Mouse (Mus musculus) kidney, postnatal 0 days (tissue): ENCODE data around the gene Gm5565. TPM values are rescaled to one million over a fixed set of nuclear protein-coding genes. Genes with fewer than 3 reads are reported as not detected.
"Not testable (repeated sequence)": the region's sequence is repeated elsewhere in the genome, so short reads cannot be mapped to it uniquely, and the experiment has no call there.

Experiments
- ATAC-seq: fragments of 200-750 bp; cut with Nextera tagmentation; replicated peaks from 2 replicates; pipeline ENCODE4 v1.8.0; 2017; ENCODE audit warnings: low read depth, moderate number of reproducible peaks, moderate TSS enrichment, moderate library complexity; ENCODE audit not compliant: low FRiP score
- DNase-seq: peaks from one replicate; pipeline ENCODE4 v3.0.0-alpha.2; 2016; ENCODE audit warnings: low spot score
- H3K27ac ChIP-seq: fragments of 300-500 bp; sonication (generic); 2 replicates; pipeline ENCODE4 v1.5.1; 2014; ENCODE audit warnings: mild to moderate bottlenecking
- H3K27me3 ChIP-seq: fragments of 300-500 bp; sonication (generic); 2 replicates; pipeline ENCODE4 v1.6.1; 2014; ENCODE audit warnings: low read length, mixed read lengths; ENCODE audit not compliant: insufficient read depth
- H3K36me3 ChIP-seq: fragments of 300-500 bp; sonication (generic); 2 replicates; pipeline ENCODE4 v1.6.1; 2014; ENCODE audit warnings: low read length, mixed read lengths; ENCODE audit not compliant: insufficient read depth
- H3K4me1 ChIP-seq: fragments of 300-500 bp; sonication (generic); replicated peaks from 2 replicates; pipeline ENCODE4 v1.6.1; 2014; ENCODE audit warnings: antibody characterized with exemption, low read length, mixed read lengths; ENCODE audit not compliant: insufficient read depth
- H3K4me2 ChIP-seq: fragments of 300-500 bp; sonication (generic); 2 replicates; pipeline ENCODE4 v1.6.1; 2014; ENCODE audit warnings: mild to moderate bottlenecking, low read length, moderate library complexity, mixed read lengths
- H3K4me3 ChIP-seq: fragments of 300-500 bp; sonication (generic); replicated peaks from 2 replicates; pipeline ENCODE4 v1.5.1; 2014; ENCODE audit warnings: low read depth, low read length
- H3K9ac ChIP-seq: fragments of 300-500 bp; sonication (generic); 2 replicates; pipeline ENCODE4 v1.6.1; 2014; ENCODE audit warnings: low read depth, low read length
- H3K9me3 ChIP-seq: fragments of 300-500 bp; sonication (generic); replicated peaks from 2 replicates; pipeline ENCODE4 v1.6.1; 2016; ENCODE audit warnings: low read length, inconsistent platforms, mixed read lengths
- CTCF ChIP-seq: IDR thresholded peaks from 2 replicates; pipeline ENCODE4 v1.5.1; 2016; ENCODE audit warnings: antibody characterized with exemption, low read depth, mild to moderate bottlenecking, moderate library complexity
- whole genome bisulfite sequencing: fragments of 180-500 bp; shearing (Covaris S2); extraction: QIAGEN DNeasy Blood & Tissue Kit; methylation state at CpG from one replicate; pipeline ENCODE4 v1.1.7; 2014; 5-methylcytosine and 5-hydroxymethylcytosine counted together
- polyA plus RNA-seq: library from polyadenylated mRNA; unstranded; fragments of >200 nt; fragmentation: Nextera tagmentation; extraction: Ambion mirVana; gene quantifications from 2 replicates; pipeline ENCODE4 v1.2.1, GENCODE M21; 2015

Gene Gm5565
- polyA plus RNA-seq, 1 experiment from 2014 or later: not detected

DNA sequence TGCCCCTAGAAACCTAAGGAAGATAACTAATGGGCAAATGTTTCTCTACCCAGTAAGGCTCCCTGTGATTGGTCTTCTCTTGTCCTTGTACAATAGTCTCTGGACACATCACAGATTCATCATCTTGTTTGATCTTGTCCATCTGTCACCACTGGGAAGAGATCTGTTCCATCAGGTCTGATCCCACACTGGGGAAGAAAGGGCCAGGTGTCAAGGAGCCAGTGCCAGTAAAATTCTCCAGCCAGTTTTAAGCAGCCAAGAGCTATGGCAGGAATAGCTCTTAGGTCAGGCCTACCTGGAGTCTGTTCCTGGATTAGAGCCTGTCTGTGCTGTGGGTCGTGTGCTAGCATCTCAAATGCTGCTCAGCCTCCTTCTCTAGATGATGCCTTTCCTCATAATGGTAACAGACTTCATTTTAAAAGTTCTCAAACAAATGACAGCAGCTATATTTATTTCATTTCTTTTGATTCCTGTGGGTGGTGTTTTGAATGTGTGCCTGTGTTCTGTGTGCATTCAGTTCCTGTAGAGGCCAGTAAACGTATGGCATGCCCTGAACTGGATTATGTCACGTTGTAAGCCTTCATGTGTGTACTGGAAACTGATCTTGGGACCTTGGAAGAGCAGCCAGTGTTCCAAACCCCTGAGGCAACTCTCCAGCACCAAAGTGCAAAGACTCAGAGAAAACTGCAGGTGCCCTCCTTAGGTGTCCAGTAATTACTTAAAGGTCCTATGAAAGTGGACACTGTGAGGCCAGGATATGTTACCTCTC lies 30.3 kb upstream of the Gm5565 start:
- no peak for TF ChIP-seq CTCF
- no peak overlapping the region for H3K4me3 ChIP-seq
- H3K36me3 ChIP-seq: no peaks in the 10 kb centered on the region
- no peak for DNase-seq
- H3K4me1 ChIP-seq: no peaks in the 10 kb centered on the region
- no peaks in the 10 kb centered on the region for H3K27me3 ChIP-seq
- H3K9ac ChIP-seq: no peak overlapping the region
- peak overlapping the region; percentile 6; the same call in 1 of the 2 replicates for H3K27ac ChIP-seq
- H3K9me3 ChIP-seq: no peaks in the 10 kb centered on the region
- H3K4me2 ChIP-seq: no peak overlapping the region
- ATAC-seq: no peak
- 58% methylated on average over 3 of the region's 3 CpGs for WGBS

DNA sequence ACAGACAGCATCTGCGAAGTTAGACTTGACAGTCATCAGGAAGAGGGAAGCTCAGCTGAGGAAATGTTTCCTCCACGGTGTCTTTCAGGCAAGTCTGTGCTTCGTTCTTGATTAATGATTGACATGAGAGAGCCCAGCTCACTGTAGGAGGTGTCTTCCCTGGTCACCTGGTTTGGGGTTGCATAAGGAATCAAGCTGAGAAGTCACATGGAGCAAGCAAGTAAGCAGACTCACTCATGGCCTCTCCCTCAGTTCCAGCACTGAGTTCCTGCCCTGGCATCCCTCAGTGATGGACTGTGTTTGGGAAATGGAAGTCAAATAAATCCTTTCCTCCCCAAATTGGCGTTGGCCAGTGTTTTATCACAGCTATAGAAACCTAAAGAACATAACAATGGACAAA lies 29.8 kb upstream of the Gm5565 start:
- H3K9me3 ChIP-seq: no peaks in the 10 kb centered on the region
- no peaks in the 10 kb centered on the region for H3K36me3 ChIP-seq
- no peaks in the 10 kb centered on the region for H3K27me3 ChIP-seq
- TF ChIP-seq CTCF: no peak
- no peak overlapping the region; the same call in 1 of the 2 replicates for H3K27ac ChIP-seq
- H3K4me3 ChIP-seq: no peak overlapping the region
- H3K4me1 ChIP-seq: no peaks in the 10 kb centered on the region
- H3K4me2 ChIP-seq: no peak overlapping the region
- no peak for DNase-seq
- ATAC-seq: peak; percentile 90
- no peak overlapping the region for H3K9ac ChIP-seq
- WGBS: 59% methylated on average over 4 of the region's 4 CpGs

DNA sequence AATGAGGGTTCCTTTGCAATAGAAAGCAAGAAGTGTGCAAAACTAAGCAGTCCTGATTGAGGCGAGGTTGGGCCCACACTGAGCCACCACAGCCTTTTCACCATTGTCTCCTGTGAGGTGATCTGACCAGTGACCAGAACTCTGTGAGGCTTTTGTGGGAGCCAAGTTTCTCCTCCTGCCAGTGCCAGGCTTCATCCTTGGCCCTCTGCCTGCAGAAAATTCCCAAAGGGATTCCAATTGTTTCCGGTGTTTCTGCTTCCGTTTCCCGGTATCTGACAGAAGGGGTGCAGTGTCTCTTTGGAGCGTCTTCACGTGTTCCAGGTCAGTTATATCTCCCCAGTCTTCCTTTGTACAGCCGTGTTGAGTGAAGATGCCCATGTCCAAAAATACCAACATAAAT lies 28.4 kb upstream of the Gm5565 start:
- ATAC-seq (no peak), DNase-seq (no peak)
- H3K36me3 ChIP-seq: no peaks in the 10 kb centered on the region

DNA sequence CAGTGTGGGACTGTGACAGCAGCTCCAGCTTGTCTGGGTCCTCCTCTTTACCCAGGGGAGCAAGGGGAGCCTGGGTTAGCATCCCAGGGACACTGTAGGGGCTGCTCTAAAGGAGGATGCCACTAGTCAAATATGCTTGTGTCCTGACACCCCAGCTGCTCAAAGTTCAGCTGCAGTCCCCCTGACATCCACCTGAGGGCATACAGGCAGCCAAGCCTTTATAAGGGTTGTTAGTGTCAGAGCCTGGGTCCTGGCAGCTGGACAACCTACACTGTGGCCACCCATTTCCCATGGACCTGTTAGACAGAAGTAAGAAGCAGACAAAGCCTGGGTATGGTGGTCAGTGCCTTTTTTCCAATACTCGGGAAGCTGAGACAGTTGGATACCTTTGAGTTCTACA lies 27.8 kb upstream of the Gm5565 start:
- Histone ChIP-seq H3K36me3 (no peaks in the 10 kb centered on the region), H3K4me1 (no peaks in the 10 kb centered on the region), H3K4me3 (no peak overlapping the region), H3K27ac (no peak overlapping the region), H3K9me3 (no peaks in the 10 kb centered on the region), H3K4me2 (no peak overlapping the region), H3K27me3 (no peaks in the 10 kb centered on the region), H3K9ac (no peak overlapping the region)
- peak; percentile 48; the same call in 1 of the 2 replicates for TF ChIP-seq CTCF
- DNase-seq: no peak
- 78% methylated on average over 1 of the region's 1 CpGs for WGBS
- no peak for ATAC-seq

More for the DNA sequence above, 28.4 kb upstream of the Gm5565 start:
- Histone ChIP-seq H3K4me3 (no peak overlapping the region), H3K27me3 (no peaks in the 10 kb centered on the region), H3K9ac (no peak overlapping the region), H3K9me3 (no peaks in the 10 kb centered on the region), H3K4me1 (no peaks in the 10 kb centered on the region), H3K4me2 (no peak overlapping the region), H3K27ac (no peak overlapping the region)
- TF ChIP-seq CTCF: no peak
- 89% methylated on average over 7 of the region's 7 CpGs for WGBS

DNA sequence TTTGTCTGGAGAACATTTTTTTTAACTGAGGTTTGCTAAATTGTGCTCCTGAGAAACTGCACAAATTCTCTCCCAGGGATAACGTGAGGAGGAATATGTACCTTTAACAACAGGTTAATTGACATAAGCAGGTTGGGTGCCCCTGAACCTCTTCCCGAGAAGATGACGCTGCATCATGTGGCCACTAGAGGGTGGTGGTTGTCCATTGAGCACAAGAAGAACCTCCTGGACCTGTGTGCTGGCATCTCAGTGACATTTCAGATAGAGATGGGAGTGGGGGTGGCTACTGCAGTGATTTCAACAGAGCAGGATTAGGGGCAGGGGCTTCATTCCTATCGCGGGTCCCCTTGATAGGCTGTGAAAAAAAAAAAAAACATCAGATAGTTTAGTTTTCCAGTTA lies 27.1 kb upstream of the Gm5565 start:
- ATAC-seq, H3K4me2 ChIP-seq, H3K36me3 ChIP-seq, H3K4me1 ChIP-seq, H3K4me3 ChIP-seq, H3K27ac ChIP-seq, H3K27me3 ChIP-seq, H3K9me3 ChIP-seq, H3K9ac ChIP-seq: not testable (repeated sequence)
- DNase-seq: peak; percentile 74
- 19% methylated on average over 5 of the region's 5 CpGs for WGBS
- peak; percentile 85 for TF ChIP-seq CTCF

DNA sequence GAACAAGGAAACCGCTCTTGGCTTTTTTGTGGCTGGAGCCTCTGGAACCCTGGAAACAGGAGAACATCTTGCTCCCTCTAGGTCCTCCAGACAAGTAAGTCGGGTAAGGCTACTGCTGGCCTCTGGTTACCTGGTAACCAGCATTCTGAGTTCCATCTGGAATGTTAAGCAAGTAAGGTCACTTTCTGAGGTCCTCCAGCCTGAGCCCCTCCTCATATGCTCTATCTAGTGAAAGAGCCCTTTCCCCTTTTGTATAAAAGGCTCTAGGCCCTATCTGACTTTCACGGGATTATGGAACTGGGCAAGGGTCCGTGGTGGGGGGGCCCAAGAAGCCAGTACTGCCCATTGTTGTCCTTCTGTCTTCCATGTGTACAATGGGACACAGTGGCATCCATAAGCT lies 24.9 kb upstream of the Gm5565 start, which contains the start of gene 1700001J03Rik:
Gene 1700001J03Rik, minus strand, starts transcription at position 101 of the 400 bp plus-strand sequence.
- ATAC-seq, H3K4me1 ChIP-seq, H3K9ac ChIP-seq, H3K27me3 ChIP-seq, H3K4me2 ChIP-seq, DNase-seq, H3K4me3 ChIP-seq, H3K9me3 ChIP-seq, H3K27ac ChIP-seq, H3K36me3 ChIP-seq: not testable (repeated sequence)
- 77% methylated on average over 4 of the region's 4 CpGs for WGBS

DNA sequence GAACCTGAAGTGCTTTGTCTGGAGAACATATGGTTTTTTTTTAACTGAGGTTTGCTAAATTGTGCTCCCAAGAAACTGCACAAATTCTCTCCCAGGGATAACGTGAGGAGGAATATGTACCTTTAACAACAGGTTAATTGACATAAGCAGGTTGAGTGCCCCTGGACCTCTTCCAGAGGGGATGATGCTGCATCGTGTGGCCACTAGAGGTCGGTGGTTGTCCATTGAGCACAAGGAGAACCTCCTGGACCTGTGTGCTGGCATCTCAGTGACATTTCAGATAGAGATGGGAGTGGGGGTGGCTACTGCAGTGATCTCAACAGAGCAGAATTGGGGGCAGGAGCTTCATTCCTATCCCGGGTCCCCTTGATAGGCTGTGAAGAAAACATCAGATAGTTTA lies 12.4 kb upstream of the Gm5565 start:
- not testable (repeated sequence) for H3K9ac ChIP-seq, H3K4me1 ChIP-seq, H3K27me3 ChIP-seq, H3K9me3 ChIP-seq, H3K4me3 ChIP-seq, H3K36me3 ChIP-seq, H3K27ac ChIP-seq, ATAC-seq, H3K4me2 ChIP-seq
- TF ChIP-seq CTCF: peak; percentile 56
- WGBS: 71% methylated on average over 4 of the region's 4 CpGs
- peak; percentile 9 for DNase-seq

DNA sequence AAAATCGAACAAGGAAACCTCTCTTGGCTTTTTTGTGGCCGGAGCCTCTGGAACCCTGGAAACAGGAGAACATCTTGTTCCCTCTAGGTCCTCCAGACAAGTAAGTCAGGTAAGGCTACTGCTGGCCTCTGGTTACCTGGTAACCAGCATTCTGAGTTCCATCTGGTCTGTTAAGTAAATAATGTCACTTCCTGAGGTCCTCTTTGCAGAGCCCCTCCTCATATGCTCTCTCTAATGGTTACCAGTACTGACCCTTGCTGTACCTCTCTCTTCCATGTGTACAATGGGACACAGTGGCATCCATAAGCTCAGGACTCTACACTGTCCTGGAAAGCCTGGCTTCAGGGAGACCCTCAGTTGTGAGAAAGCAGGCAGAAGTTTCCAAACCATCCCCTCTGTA lies 10.3 kb upstream of the Gm5565 start, which contains the start of gene Gm6309:
Gene Gm6309, minus strand, starts transcription at position 101 of the 400 bp plus-strand sequence.
- 77% methylated on average over 2 of the region's 2 CpGs for WGBS
- H3K4me1 ChIP-seq, H3K9me3 ChIP-seq, H3K4me3 ChIP-seq, H3K9ac ChIP-seq, H3K36me3 ChIP-seq, DNase-seq, H3K27me3 ChIP-seq, H3K27ac ChIP-seq, ATAC-seq, H3K4me2 ChIP-seq: not testable (repeated sequence)

DNA sequence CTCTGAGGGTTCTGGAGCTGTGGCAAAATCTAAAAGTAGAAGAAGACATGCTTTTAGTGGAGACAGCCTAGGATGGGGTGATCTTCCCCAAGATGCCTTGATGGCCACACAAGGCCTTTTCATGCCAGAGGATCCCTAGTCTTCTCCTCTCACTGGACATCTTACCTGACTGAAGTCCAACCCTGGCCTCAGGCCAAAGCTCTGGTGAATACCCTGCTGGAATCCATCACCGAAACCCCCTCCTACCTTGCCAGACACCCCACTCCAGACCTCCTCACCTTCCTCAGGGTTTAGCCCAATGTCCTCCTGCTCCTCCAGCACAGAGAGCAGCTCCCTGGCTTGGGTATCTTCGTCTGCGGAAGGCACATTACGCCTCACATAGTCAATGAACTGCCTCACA lies 2.0 kb downstream of the Gm5565 start:
- not testable (repeated sequence) for DNase-seq, H3K9ac ChIP-seq, H3K4me2 ChIP-seq, H3K4me3 ChIP-seq, H3K27me3 ChIP-seq, H3K27ac ChIP-seq, H3K36me3 ChIP-seq, ATAC-seq, H3K9me3 ChIP-seq, H3K4me1 ChIP-seq
- WGBS: 91% methylated on average over 4 of the region's 4 CpGs
